Mouse (Mus musculus) forebrain, embryonic 10.5 days (tissue): ENCODE data around the gene Prr7. TPM values are rescaled to one million over a fixed set of nuclear protein-coding genes. Genes with fewer than 3 reads are reported as not detected.

ENCODE experiments used
- DNase-seq: peaks from one replicate; pipeline ENCODE4 v3.0.0-alpha.2; 2017; ENCODE audit warnings: low spot score; ENCODE audit errors: extremely low spot score
- H3K27ac ChIP-seq: fragments of 300-500 bp; sonication (generic); 2 replicates; pipeline ENCODE4 v1.5.1; 2016; ENCODE audit warnings: mild to moderate bottlenecking
- H3K27me3 ChIP-seq: fragments of 300-500 bp; sonication (generic); 2 replicates; pipeline ENCODE4 v1.6.1; 2016; ENCODE audit warnings: mild to moderate bottlenecking; ENCODE audit not compliant: poor library complexity, severe bottlenecking
- H3K36me3 ChIP-seq: fragments of 300-500 bp; sonication (generic); replicated peaks from 2 replicates; pipeline ENCODE4 v1.6.1; 2016; ENCODE audit warnings: mild to moderate bottlenecking, moderate library complexity
- H3K4me1 ChIP-seq: fragments of 300-500 bp; sonication (generic); 2 replicates; pipeline ENCODE4 v1.6.1; 2016
- H3K4me3 ChIP-seq: fragments of 300-500 bp; sonication (generic); 2 replicates; pipeline ENCODE4 v1.5.1; 2016; ENCODE audit warnings: mild to moderate bottlenecking, moderate library complexity
- H3K9me3 ChIP-seq: fragments of 300-500 bp; sonication (generic); 2 replicates; pipeline ENCODE4 v1.6.1; 2016; ENCODE audit warnings: mild to moderate bottlenecking, moderate library complexity
- WGBS: fragments of 180-500 bp; shearing (Covaris S2); methylation state at CpG from one replicate; pipeline ENCODE4 v1.1.7; 2016; 5-methylcytosine and 5-hydroxymethylcytosine counted together
- polyA plus RNA-seq: library from polyadenylated mRNA; unstranded; fragments of >200 nt; fragmentation: Nextera tagmentation; extraction: Ambion mirVana; gene quantifications from 2 replicates; pipeline ENCODE4 v1.2.1, GENCODE M21; 2016

The Prr7 gene
- polyA plus RNA-seq, 1 experiment from 2014 or later, result 0.88 TPM

- Histone ChIP-seq H3K9me3 (no peaks in the 10 kb centered on the region), H3K27me3 (no peaks in the 10 kb centered on the region), H3K27ac (peak overlapping the region; percentile 27; the same call in 1 of the 2 replicates), H3K4me1 (peaks cover 36% of the 10 kb centered on the region), H3K36me3 (peaks cover 81% of the 10 kb centered on the region), H3K4me3 (no peak overlapping the region)
- DNase-seq, result peak; percentile 28
- 65% methylated on average over 11 of the region's 11 CpGs for WGBS
These were observed 43.8 kb downstream of the Prr7 start for GRCm38 (mm10) chr13:55507877-55508276.

- Histone ChIP-seq H3K27ac (0 out of 2 replicates have a peak overlapping the region, but pooled peaks have one; percentile 27), H3K4me3 (no peak overlapping the region), H3K4me1 (peaks cover 39% of the 10 kb centered on the region), H3K9me3 (no peaks in the 10 kb centered on the region), H3K36me3 (peaks cover 75% of the 10 kb centered on the region), H3K27me3 (no peaks in the 10 kb centered on the region)
- DNase-seq, result no peak
- WGBS, result 89% methylated on average over 10 of the region's 10 CpGs
These were observed 44.5 kb downstream of the Prr7 start for GRCm38 (mm10) chr13:55508531-55508930.

- Histone ChIP-seq H3K27me3 (peaks cover 16% of the 10 kb centered on the region), H3K27ac (peak overlapping the region; percentile 94), H3K36me3 (peaks cover 57% of the 10 kb centered on the region), H3K4me1 (peaks cover 44% of the 10 kb centered on the region), H3K4me3 (peak overlapping the region; percentile 83), H3K9me3 (no peaks in the 10 kb centered on the region)
- 34% methylated on average over 3 of the region's 3 CpGs for WGBS
- DNase-seq, result peak; percentile 34
These were observed 46.2 kb downstream of the Prr7 start for GRCm38 (mm10) chr13:55510332-55510667.

GRCm38 (mm10) chr13:55510668-55511491 lies 46.8 kb downstream of the Prr7 start:
- peak; percentile 59 for DNase-seq
- Histone ChIP-seq H3K27me3 (peaks cover 19% of the 10 kb centered on the region), H3K36me3 (peaks cover 51% of the 10 kb centered on the region), H3K4me1 (peaks cover 44% of the 10 kb centered on the region), H3K4me3 (peak overlapping the region; percentile 83), H3K27ac (peak overlapping the region; percentile 94), H3K9me3 (no peaks in the 10 kb centered on the region)
- whole genome bisulfite sequencing, result 10% methylated on average over 6 of the region's 6 CpGs

DNA sequence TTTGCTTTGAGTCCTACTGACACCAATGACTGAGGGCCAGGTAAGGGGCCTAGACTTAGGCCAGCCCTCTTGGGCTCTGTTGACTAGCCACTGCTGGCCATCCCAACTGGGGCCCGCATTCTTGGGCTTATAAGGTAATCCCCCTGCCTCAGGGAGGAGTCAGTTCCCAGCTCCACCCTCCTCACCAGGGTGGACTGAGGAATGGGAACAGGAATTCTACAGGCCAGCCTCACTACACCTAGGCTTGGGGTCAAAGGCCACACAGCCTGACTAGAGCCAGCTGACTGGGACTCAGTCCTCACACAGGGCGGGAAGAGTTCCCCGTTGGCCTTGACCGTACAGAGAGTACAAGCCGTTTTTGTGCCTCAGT lies 47.4 kb downstream of the Prr7 start:
- H3K4me1 ChIP-seq, result peaks cover 44% of the 10 kb centered on the region
- peaks cover 19% of the 10 kb centered on the region for H3K27me3 ChIP-seq
- no peak for DNase-seq
- 27% methylated on average over 5 of the region's 5 CpGs for whole genome bisulfite sequencing
- no peaks in the 10 kb centered on the region for H3K9me3 ChIP-seq
- H3K27ac ChIP-seq, result peak overlapping the region; percentile 94
- H3K36me3 ChIP-seq, result peaks cover 45% of the 10 kb centered on the region
- H3K4me3 ChIP-seq, result peak overlapping the region; percentile 83

- H3K4me3 ChIP-seq, result peak overlapping the region; percentile 83
- H3K27ac ChIP-seq, result peak overlapping the region; percentile 94
- H3K9me3 ChIP-seq, result no peaks in the 10 kb centered on the region
- DNase-seq, result peak; percentile 68
- peaks cover 35% of the 10 kb centered on the region for H3K36me3 ChIP-seq
- WGBS, result 5% methylated on average over 25 of the region's 25 CpGs
- peaks cover 44% of the 10 kb centered on the region for H3K4me1 ChIP-seq
- H3K27me3 ChIP-seq, result peaks cover 19% of the 10 kb centered on the region
These were observed 48.4 kb downstream of the Prr7 start for GRCm38 (mm10) chr13:55512379-55513031.

DNA sequence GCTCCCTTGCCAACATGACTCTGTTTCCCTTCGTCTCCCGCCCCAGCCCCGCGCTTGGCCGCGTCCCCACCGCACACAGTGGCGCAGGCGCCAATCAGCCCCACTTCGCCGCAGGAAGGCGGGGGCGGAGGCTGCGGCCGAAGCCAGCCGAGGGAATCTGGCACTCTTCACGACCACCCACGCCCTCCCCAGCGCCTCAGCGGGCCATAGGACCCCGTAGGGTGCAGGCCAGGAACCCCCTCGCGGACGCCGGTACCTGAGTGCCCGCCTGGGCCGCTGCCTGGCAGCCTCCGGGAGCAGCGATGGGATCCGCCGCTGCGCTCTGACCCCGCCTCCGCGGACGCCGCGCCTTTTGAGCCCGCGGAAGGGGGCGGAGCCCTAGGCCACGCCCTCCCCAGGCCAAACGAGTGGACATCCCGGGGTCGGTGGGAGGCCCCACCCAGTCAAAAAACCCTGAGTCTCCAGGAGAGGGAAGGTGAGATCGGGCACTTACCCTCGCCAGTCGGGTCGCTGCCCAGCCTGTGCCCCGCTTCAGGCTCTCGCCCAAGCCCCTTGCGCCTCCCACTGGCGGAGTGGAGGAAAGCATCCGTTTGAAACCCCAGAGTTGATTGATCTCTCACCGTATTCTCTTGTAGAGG lies 49.2 kb downstream of the Prr7 start, which contains the start of gene Pdlim7:
Gene Pdlim7, minus strand, starts transcription at position 566 of the 638 bp plus-strand sequence.
- peak within 1 kb of the TSS; percentile 83 for H3K4me3 ChIP-seq
- no peaks in the 10 kb centered on the region for H3K9me3 ChIP-seq
- H3K36me3 ChIP-seq, result peaks cover 28% of the 10 kb centered on the region
- peak; percentile 90 for DNase-seq
- H3K27me3 ChIP-seq, result peaks cover 19% of the 10 kb centered on the region
- WGBS, result under 1% methylated on average over 55 of the region's 55 CpGs
- H3K27ac ChIP-seq, result peak within 1 kb of the TSS; percentile 94
- H3K4me1 ChIP-seq, result peaks cover 44% of the 10 kb centered on the region

- peak overlapping the region; percentile 94; the same call in 1 of the 2 replicates for H3K27ac ChIP-seq
- H3K27me3 ChIP-seq, result peaks cover 19% of the 10 kb centered on the region
- no peaks in the 10 kb centered on the region for H3K9me3 ChIP-seq
- 34% methylated on average over 9 of the region's 9 CpGs for WGBS
- H3K36me3 ChIP-seq, result peaks cover 22% of the 10 kb centered on the region
- no peak for DNase-seq
- peaks cover 44% of the 10 kb centered on the region for H3K4me1 ChIP-seq
- H3K4me3 ChIP-seq, result peak overlapping the region; percentile 83
These were observed 49.8 kb downstream of the Prr7 start for GRCm38 (mm10) chr13:55513828-55514227.

- peak; percentile 90 for DNase-seq
- no peaks in the 10 kb centered on the region for H3K9me3 ChIP-seq
- H3K4me3 ChIP-seq, result no peak overlapping the region
- no peaks in the 10 kb centered on the region for H3K36me3 ChIP-seq
- peaks cover 19% of the 10 kb centered on the region for H3K27me3 ChIP-seq
- H3K4me1 ChIP-seq, result peaks cover 18% of the 10 kb centered on the region
- H3K27ac ChIP-seq, result no peak overlapping the region
- WGBS, result 5% methylated on average over 5 of the region's 5 CpGs
These were observed 52.9 kb downstream of the Prr7 start for GRCm38 (mm10) chr13:55516955-55517354.

DNA sequence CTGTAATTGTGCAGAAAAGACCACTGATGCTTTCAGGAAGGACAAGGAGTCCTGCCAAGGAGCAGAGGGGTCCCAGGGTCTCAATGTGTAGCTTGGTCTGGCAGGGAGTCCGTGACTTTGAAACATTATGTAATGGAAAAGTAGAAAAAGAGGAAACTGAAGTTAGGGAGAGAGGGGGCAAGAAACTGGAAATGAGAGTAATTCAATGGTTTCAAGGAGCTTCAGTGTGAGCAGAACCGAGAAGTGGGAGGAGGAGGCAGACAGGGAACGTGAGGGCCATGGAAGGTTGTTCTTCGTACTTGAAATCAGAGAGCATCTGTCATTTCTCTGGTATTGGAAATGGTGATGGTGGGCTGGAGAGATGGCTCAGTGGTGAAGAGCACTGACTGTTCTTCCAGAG lies 55.5 kb downstream of the Prr7 start:
- Histone ChIP-seq H3K27ac (no peak overlapping the region), H3K36me3 (peaks cover 14% of the 10 kb centered on the region; the same call in 1 of the 2 replicates), H3K4me1 (peaks cover 15% of the 10 kb centered on the region), H3K27me3 (peaks cover 10% of the 10 kb centered on the region), H3K4me3 (no peak overlapping the region), H3K9me3 (no peaks in the 10 kb centered on the region)
- DNase-seq, result no peak
- WGBS, result 82% methylated on average over 4 of the region's 4 CpGs

DNA sequence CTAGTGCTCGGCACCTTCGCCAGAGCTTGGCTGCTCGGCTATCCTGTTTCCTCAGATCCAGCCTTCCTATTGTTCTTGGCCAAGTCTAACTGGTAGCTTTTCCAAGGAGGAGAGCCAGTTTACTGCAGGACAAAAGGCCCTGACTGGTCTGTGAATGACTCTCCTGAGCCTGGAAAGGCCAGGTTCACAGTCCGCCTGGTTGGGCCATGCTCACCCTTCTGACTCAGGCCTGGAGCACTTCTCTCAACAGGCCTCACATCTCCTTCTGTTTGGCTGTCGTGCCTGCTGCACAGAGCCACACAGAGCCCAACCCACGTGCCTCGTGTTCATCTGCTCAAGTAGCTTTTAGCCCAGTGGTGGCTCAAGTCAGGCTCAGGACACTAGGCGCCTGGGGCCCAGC lies 58.7 kb downstream of the Prr7 start:
- Histone ChIP-seq H3K4me1 (peaks cover 15% of the 10 kb centered on the region), H3K27me3 (no peaks in the 10 kb centered on the region), H3K27ac (peak overlapping the region; percentile 77; the same call in 1 of the 2 replicates), H3K4me3 (no peak overlapping the region), H3K36me3 (peaks cover 26% of the 10 kb centered on the region; the same call in 1 of the 2 replicates), H3K9me3 (no peaks in the 10 kb centered on the region)
- WGBS, result 69% methylated on average over 8 of the region's 8 CpGs
- no peak for DNase-seq
